Mouse (Mus musculus) adrenal gland, adult 2 months (tissue): ENCODE data around the gene Polg. TPM values are rescaled to one million over a fixed set of nuclear protein-coding genes. Genes with fewer than 3 reads are reported as not detected.
A peak's percentile ranks its signal among the peaks of the same experiment; 100 is the strongest.

ENCODE experiments used
- DNase-seq: peaks from one replicate; pipeline ENCODE4 v3.0.0; 2021
- microRNA-seq, 2 experiments: library from miRNA; unstranded; fragments of <30 nt; microRNA quantifications; one replicate each; pipeline ENCODE4 v1.2.0; 2021
- polyA plus RNA-seq: library from polyadenylated mRNA; depleted of rRNA; stranded (reverse); fragments of >200 nt; gene quantifications from 2 replicates; pipeline ENCODE4 v1.2.3, GENCODE M21; 2012; rRNA removed
- total RNA-seq, 2 experiments: library from RNA; stranded (reverse); gene quantifications; 2 replicates each; pipeline ENCODE4 v1.2.3; 2021

Gene Polg
- total and polyA plus RNA-seq, 3 experiments: 49.3 to 69.3 (median 65.7) TPM

DNA sequence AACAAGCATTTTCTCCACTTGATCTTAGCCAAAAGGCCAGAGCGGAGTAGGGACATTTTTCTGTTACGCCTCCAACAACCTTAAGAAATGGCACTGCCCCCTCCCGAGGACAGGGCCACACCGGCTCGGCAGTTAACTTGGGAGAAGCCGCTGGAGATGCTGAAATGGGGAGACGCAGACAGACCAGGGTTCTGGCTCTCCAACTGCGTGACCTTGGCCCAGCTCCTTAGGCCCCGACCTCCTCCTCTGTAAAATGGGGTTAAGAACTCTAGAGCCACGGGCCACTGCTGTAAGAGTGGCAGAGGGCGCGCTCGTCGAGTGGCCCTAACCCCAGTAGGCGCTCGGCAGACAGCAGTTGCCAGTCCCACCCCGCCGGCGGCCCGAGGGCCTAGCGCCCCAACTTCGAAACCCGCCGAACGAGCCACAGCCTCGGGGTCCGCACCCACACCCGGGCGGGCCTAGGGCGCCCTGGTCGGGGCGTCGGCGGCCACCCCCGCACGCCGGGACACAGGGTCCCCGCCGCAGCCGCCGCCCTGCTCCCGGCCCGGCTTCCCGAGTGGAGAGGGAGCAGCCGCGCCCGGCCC, 609 bp downstream of the Polg start:
- no peak for DNase-seq

DNA sequence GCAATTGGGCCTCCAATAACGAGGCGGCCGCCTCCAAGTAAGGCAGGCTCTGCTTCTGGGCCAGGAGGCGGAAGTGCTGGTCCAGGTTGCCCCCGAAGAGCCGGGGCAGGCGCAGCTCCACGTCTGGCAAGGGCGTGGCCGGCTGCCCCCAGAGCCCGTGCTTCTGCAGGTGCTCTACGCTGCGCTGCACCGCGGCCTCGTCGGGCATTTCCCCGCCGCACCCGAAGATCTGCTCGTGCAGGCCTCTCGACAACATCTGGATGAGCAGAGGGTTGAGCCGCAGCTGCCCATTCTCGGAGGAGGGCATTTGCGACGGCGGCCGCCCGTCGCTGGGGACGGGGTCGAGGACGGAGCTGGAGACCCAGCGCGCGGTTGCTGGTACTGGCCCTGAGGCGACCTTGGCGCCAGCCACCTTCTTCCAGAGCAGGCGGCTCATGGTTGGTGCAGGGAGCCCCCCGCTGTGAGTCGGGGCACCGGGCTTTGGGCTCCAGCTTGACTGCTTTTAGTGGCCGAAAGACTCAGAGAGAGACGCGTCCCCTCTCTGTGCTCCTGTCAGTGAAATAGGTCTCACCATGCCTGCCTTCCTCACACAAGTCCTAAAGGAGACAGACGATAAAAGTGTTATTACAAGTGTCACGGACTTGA, 1.3 kb downstream of the Polg start:
- peak; percentile 33 for DNase-seq

DNA sequence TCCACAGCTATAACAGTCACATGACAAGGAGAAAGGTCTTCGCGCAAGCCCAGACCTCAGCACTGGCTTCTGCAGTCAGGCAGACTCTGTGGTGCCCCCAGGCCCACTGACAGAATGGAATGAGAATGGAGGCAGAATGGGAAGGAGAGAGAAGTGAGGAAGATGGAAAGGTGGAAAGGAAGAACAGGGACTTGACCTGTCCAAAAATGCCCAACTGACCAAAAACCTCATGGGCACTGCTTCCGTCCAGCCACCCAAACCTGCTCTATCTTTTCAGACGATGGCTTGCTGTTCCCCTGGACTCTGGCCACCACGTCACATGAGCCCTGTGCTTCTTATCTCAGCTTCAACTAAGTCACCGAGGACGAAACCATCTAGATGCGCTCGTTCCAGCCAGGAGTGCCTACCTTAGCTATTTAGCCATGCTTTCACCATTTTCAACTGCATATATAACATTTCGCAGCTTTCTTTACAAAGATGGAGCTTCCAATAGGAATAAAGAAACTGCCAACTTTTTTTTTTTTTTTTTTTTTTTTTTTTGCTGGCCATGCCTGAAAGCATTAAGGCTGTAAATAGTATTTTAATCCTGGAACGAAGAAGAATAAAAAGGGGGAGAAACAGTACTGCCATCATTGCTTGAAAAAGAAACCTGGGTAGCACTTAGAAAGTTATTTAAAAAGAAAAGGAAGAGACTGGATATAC, 2.6 kb downstream of the Polg start:
- no peak for DNase-seq

DNA sequence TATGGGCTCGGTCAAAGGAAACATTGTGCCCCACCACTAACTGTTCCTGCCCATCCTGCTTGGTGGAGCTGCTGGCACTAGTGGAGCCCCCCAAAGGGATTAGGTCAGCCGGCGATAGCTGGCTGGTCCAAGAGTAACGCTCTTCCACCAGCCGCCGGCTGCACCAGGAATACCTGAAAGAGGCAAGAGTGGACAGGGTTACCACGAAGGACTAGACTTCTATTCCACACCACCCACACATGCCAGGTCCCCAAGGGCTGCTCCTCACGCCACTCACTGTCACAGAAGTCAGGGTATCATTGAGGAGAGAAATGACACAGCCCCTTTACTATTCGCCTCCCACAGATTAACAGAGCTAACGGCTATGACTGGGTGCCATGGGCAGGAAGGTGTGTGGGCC, 4.4 kb downstream of the Polg start:
- DNase-seq: no peak

DNA sequence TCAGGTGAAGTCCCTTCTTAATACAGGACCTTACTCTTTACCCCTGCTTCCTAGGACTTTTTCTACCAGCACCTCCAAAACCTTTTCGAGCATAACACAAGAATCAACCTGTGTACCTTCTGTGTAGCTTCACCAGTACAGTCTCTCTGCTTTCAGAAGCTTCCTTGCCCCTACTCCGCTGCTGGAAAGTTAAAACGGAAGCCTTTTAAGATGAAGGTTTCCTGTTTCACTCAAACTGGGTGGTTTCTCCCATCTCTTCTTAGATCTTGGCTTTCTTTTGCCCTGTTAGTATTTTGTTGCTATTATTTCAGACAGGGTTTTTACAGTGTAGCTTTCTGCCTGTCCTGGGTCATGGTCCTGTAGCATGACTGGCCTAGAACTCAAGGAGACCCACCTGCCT, 18.7 kb downstream of the Polg start:
- no peak for DNase-seq

DNA sequence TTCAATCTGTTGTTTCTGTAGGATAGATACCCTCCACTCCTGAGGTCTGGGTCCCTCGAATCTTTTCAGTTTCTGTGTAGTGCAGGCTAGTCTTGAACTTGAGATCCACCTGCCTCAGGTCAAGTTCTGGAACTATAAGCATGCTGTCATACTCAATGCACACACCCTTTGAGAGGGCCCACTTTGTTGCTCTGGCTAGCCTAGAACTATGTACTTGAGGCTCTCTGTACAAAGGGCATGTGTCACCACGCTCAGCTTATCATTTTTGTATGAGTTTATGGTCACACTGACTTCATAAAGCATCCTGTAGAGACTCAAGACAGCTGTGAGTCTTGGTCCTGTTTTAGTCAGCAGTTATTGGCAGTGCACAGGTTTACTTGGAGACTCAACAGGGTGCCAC, 19.1 kb downstream of the Polg start:
- no peak for DNase-seq

DNA sequence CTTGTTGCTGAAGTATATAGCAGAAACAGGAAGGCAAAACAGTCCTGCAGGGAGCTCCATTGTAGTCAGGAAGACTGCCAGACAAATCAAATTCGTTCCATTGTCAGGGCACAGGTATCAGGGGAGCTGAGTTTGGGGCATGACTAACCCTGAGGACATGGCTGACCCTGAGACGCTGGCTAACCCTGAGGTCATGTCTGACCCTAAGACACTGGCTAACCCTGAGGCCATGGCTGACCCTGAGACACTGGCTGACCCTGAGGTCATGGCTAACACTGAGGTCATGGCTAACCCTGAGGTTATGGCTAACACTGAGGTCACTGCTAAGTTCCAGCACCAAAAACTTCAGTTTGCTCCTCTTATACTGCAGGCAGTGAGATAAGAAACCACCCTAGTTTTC, 26.1 kb downstream of the Polg start:
- DNase-seq: peak; percentile 25

DNA sequence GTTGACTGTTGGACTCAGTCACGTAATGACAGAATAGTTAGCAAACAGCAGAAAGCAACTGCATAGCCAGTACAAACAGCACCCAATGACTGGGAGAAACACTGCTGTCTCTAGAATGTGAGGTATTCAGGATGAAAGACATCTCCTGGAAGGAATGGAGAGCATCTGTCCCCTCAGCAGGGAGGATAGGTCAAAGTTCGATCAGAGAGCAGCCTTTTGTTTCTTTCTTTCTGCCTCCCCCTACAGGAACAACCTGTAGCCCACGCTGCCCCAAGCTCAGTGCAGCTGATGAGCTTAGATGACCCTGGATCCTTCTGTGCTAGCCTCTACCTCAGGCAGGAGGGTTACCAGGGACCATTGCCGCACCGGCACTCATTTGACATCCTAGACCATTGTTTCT, 37.9 kb downstream of the Polg start:
- no peak for DNase-seq

DNA sequence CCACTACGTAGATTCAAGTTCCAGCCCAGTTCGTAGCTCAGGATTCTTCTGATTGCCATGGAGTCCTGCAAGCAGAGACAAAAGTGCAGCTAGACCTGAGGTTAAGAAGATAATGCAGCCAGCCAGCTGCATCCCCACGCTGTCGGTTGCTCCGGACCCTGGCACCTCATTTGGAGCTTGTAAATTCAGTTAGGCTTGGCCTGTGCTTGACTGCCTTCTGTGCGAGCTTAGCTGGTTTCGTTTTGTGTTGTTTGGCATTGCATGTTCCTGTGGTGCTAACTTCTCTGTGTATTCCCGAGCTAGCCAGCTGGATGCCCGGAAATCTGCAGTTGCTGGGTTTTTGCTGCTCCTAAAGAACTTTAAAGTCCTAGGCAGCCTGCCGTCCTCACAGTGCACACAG, 40.4 kb downstream of the Polg start:
- DNase-seq: no peak

DNA sequence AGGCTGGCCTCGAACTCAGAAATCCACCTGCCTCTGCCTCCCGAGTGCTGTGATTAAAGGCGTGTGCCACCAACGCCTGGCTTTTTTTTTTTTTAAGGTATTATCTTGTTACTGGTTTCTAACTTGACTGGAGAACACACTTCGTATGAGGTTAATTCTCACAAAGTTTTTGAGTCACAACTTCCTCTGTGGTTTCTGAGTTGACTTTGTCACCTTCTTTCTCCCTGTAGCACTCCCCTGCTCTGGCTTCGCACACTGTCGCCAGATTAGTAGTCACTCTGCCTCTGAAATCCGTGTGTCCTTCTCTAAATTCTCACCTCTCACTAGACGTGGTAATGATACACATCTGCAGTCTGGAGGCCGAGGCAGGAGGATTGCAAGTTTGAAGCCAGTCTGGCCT, 43.3 kb downstream of the Polg start:
- DNase-seq: no peak

DNA sequence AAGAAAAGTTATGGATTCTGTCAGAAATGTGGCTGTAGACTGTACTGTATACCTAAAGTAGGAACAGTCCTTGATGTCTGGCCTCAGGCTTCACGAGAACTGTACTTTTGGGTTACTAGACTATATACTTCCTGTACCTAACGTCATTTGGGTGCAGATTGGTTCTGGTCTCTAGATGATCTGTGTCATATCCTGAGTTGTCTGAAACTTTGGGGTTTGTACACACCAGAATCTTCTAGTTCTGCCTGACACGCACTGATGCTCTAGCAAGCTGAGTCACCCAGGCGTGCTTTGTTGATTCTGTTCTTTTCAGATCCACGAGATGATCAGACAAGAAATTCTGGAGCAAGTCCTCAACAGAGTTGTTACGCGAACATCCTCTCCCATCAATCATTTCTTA, 46.2 kb downstream of the Polg start:
- no peak for DNase-seq

DNA sequence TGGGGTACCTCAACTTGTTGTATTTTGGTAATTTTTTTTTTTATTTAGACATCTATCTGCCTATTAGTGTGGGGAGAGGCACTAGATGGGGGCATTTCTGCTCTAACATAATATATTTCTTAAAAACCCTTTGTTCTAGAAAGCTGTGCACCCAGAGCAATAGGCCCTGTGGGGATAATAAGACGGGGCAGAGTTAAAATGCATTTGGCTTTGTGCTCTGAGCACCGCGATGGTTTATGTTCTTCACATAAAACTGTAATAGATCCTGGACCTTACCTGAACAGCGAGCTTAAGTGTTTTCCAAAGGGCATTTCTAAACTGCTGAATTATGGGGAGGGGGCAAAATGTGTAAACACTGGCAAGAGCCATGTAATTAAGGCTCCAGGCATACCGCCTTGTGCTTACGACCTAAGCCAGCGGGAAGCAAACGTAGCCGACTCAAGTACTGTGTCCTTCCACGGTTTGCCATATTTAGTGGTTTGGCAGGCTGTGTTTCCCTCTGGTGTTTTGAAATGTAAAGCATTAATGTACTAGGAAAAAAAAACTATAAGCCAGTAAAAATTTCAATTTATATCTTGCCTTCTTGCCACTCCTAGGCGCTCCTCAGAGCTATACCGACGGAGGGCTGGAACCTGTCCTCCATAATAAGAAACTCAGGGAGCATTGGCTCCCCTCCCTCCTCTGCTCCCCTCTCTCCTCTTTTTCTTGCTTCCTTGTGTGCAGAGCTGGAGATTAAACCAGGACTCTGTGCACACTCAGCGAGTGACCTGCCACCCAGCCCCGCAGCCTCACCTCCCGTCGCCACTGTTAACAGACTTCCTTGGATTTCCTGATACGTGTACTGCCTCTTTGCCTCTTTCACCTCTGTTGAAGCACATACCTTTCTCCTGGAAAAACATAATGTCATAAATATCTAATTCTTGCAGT, 51.5 kb downstream of the Polg start:
- no peak for DNase-seq

DNA sequence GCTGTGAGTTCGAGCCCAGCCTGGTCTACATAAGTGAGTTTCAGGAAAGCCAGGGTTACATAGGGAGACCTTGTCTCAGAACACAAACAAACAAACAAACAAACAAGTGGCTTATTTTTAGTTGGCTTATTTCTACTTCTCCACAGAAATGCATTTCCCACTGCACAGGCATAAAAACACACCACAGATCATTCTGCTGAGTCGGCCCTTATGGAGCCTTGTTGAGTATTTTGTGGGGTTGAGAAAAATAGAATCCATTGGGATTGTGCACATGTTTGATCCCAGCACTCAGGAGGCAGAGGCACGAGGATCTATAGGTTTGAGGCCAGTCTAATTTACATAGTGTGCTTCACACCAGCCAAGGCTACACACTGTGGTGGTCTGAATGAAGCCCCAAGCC, 65.9 kb downstream of the Polg start:
- DNase-seq: no peak

DNA sequence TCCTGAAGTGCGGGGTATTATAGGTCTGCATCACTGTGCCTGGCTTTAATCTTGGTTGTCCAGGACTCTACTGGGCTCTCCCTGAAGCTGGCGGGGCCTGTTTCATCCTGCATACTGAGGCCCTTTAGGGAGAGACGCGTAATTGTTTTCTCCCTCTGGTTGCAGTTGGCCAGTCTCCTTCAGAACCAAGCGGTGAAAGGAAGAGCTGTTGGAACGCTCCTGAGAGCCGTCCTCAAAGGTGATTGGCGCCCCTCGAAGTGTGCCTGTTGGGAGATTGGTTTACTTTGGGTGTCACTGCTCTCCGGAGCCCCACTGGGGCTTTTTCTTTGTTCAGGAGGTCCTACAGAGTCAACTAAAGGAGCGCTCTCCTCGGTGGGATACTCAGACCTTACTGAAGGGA, 67.2 kb downstream of the Polg start:
- DNase-seq: no peak

DNA sequence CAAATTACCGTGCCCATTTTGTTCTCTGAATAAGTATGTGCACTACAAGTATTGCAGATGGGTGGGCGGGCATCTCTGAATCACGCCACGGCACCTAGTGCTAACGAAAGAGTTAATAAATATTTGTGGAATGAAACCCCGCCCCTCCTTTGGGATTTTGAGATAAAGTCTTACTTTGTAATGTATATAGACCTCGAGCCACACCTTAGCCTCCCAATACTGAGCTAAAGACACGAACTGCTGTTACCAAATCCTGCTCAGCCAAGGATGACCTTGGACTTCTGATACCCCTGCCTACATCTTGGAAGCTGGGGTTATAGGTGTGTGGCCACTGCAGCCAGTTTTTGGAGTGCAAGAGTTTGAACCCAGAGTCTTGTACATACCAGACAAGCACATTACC, 67.7 kb downstream of the Polg start:
- DNase-seq: no peak

DNA sequence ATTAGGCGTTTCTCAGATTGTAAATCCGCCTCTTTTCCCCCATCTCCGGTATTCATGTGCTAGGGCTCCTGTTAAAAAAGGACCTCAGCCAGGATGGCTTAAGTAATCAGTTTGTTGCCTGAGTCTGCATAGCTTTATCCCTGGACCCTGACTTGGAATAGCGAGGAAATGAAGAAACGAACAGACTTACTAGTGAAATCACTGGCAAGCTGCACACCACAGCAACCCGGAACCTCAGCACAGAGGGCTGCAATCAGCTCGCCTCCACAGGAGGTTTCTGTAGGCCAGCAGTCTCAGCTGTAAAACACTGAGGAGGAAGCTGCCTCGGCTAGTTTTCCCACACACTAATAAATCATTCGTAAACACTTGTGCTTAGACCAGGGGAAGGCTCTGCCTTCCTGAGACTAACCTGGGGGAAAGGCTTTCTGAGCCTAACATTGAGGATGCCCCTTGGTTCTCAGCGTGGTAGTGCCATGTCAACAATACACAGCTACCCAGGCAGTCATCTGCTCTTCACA, 68.7 kb downstream of the Polg start:
- no peak for DNase-seq

Small RNA genes lying within 50 kb of the gene (microRNA-seq; reads per million reads assigned to microRNA genes)
- gene Mir9-3: 0 to 0.66 reads per million in 2 experiments

Other genes with a start within 250 kb of the Polg start
- 1,000 to 10,000 TPM; 1,164 to 1,465 TPM for gene Abhd2, start 193.2 kb downstream of the Polg start, total RNA-seq
- gene Abhd2, start 193.2 kb downstream of the Polg start, polyA plus RNA-seq: 187 and 262 TPM in 2 replicates
- gene Rlbp1, start 79.3 kb downstream of the Polg start, total RNA-seq: not detected
- gene Rlbp1, start 79.3 kb downstream of the Polg start, polyA plus RNA-seq: 0.38 and 0.56 TPM in 2 replicates
- gene Fanci, start 74.4 kb downstream of the Polg start, total RNA-seq: under 1 TPM; 0.35 to 0.49 TPM
- 0.37 and 0.44 TPM in 2 replicates for gene Fanci, start 74.4 kb downstream of the Polg start, polyA plus RNA-seq
- gene Rhcg, start 151.3 kb upstream of the Polg start, total RNA-seq: 10 to 100 TPM; 25.7 to 44.4 TPM
- gene Rhcg, start 151.3 kb upstream of the Polg start, polyA plus RNA-seq: 0.67 and 10.0 TPM in 2 replicates
- under 1 TPM; 0.10 to 0.17 TPM for gene Ticrr, start 193.8 kb upstream of the Polg start, total RNA-seq
- gene Ticrr, start 193.8 kb upstream of the Polg start, polyA plus RNA-seq: 0.18 and 0.25 TPM in 2 replicates
- gene Kif7, start 249.4 kb upstream of the Polg start, total RNA-seq: 1 to 10 TPM; 1.8 to 4.2 TPM
- gene Kif7, start 249.4 kb upstream of the Polg start, polyA plus RNA-seq: 2.9 and 4.7 TPM in 2 replicates